Mouse (Mus musculus): ENCODE results near the gene Dennd2c.

DNA sequence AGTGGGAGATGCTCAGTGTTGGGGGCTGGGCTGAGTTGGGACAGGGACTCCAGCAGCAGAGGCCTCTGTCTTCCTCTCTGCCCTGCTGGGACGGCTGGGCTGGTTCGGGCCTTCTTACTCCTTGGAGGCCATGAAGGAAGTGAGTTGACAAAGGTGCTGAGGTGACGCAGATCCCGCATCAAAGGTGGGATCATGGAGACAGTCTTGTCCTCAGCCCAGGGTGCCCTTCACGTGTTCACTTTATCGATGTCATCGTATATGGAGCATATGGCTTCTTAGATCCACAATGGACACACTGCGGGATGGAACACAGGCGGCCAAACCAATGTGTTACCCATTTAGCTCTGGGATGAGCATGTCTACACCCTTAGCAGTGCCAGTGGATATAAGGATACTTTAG is 77.1 kb downstream of the Dennd2c start:
- TF ChIP-seq CTCF (IDR thresholded peaks at IDR 0.05; ENCODE audit: low read depth, low read length) (no peak), GATA1 (IDR thresholded peaks at IDR 0.05; ENCODE audit: borderline replicate concordance, low read length) (no peak)

Data from G1E (cell line).